Mouse (Mus musculus): ENCODE data around the gene Scp2. TPM values are rescaled to one million over a fixed set of nuclear protein-coding genes. Genes with fewer than 3 reads are reported as not detected.
"Not testable (repeated sequence)": the region's sequence is repeated elsewhere in the genome, so short reads cannot be mapped to it uniquely, and the experiment has no call there.

Gene Scp2
- 222 and 243 TPM in 2 replicates for polyA plus RNA-seq (2015; fragmentation: Nextera tagmentation; extraction: Ambion mirVana)

- no peak for ATAC-seq (ENCODE audit: low read depth)
- Histone ChIP-seq H3K4me1 (replicated peaks) (no peaks in the 10 kb centered on the region), H3K36me3 (no peaks in the 10 kb centered on the region), H3K27me3 (no peaks in the 10 kb centered on the region), H3K4me2 (no peak within 1 kb of the TSS), H3K9me3 (no peaks in the 10 kb centered on the region), H3K9ac (no peak within 1 kb of the TSS), H3K27ac (replicated peaks) (no peak within 1 kb of the TSS), H3K4me3 (no peak within 1 kb of the TSS)
- 90% methylated on average over 1 of the region's 1 CpGs for WGBS
Observed at GRCm38 (mm10) chr4:108144880-108145279, at the start of gene Scp2. Gene Scp2 (minus strand): TSS chr4:108144998.

- Histone ChIP-seq H3K9ac (no peak overlapping the region), H3K36me3 (no peaks in the 10 kb centered on the region), H3K27ac (replicated peaks) (no peak overlapping the region), H3K4me2 (no peak overlapping the region), H3K4me1 (replicated peaks) (no peaks in the 10 kb centered on the region), H3K27me3 (no peaks in the 10 kb centered on the region), H3K9me3 (no peaks in the 10 kb centered on the region), H3K4me3 (no peak overlapping the region)
- WGBS: 65% methylated on average over 2 of the region's 2 CpGs
- ATAC-seq (ENCODE audit: low read depth): no peak
Observed at GRCm38 (mm10) chr4:108192821-108193323, 48.1 kb upstream of the Scp2 start.

GRCm38 (mm10) chr4:108182278-108182677 lies 37.5 kb upstream of the Scp2 start:
- Histone ChIP-seq H3K9ac (no peak overlapping the region), H3K4me1 (replicated peaks) (no peaks in the 10 kb centered on the region), H3K4me2 (no peak overlapping the region), H3K27ac (replicated peaks) (no peak overlapping the region), H3K27me3 (no peaks in the 10 kb centered on the region), H3K9me3 (no peaks in the 10 kb centered on the region), H3K4me3 (no peak overlapping the region), H3K36me3 (no peaks in the 10 kb centered on the region)
- 50% methylated on average over 1 of the region's 1 CpGs for WGBS
- no peak for ATAC-seq (ENCODE audit: low read depth)

GRCm38 (mm10) chr4:108168056-108168455 lies 23.3 kb upstream of the Scp2 start:
- no peak overlapping the region for H3K4me3 ChIP-seq
- no peak overlapping the region for H3K27ac ChIP-seq (replicated peaks)
- H3K27me3 ChIP-seq: peaks cover 11% of the 10 kb centered on the region
- no peak overlapping the region for H3K9ac ChIP-seq
- H3K36me3 ChIP-seq: no peaks in the 10 kb centered on the region
- H3K4me1 ChIP-seq (replicated peaks): peaks cover 13% of the 10 kb centered on the region
- H3K4me2 ChIP-seq: no peak overlapping the region
- WGBS: 89% methylated on average over 6 of the region's 6 CpGs
- H3K9me3 ChIP-seq: no peaks in the 10 kb centered on the region
- no peak for ATAC-seq (ENCODE audit: low read depth)

GRCm38 (mm10) chr4:108166874-108167273 lies 22.1 kb upstream of the Scp2 start:
- Histone ChIP-seq H3K4me1 (replicated peaks) (peaks cover 13% of the 10 kb centered on the region), H3K27me3 (peaks cover 11% of the 10 kb centered on the region), H3K4me3 (no peak overlapping the region), H3K9ac (no peak overlapping the region), H3K4me2 (no peak overlapping the region), H3K27ac (replicated peaks) (no peak overlapping the region), H3K9me3 (no peaks in the 10 kb centered on the region), H3K36me3 (no peaks in the 10 kb centered on the region)
- 90% methylated on average over 4 of the region's 4 CpGs for WGBS
- ATAC-seq (ENCODE audit: low read depth): no peak

GRCm38 (mm10) chr4:108165152-108165895 lies 20.5 kb upstream of the Scp2 start, which contains the start of gene Echdc2:
Gene Echdc2 (plus strand): TSS chr4:108165437.
- H3K27me3 ChIP-seq: peaks cover 11% of the 10 kb centered on the region
- peak within 1 kb of the TSS; percentile 57 for H3K4me3 ChIP-seq
- 1% methylated on average over 43 of the region's 43 CpGs for WGBS
- H3K27ac ChIP-seq (replicated peaks): no peak within 1 kb of the TSS
- peak within 1 kb of the TSS; percentile 97 for H3K4me2 ChIP-seq
- peak; percentile 61; the same call in 1 of the 2 replicates for ATAC-seq (ENCODE audit: low read depth)
- no peaks in the 10 kb centered on the region for H3K36me3 ChIP-seq
- H3K9me3 ChIP-seq: no peaks in the 10 kb centered on the region
- H3K4me1 ChIP-seq (replicated peaks): peaks cover 13% of the 10 kb centered on the region
- H3K9ac ChIP-seq: peak within 1 kb of the TSS; percentile 78

GRCm38 (mm10) chr4:108163291-108163690 lies 18.5 kb upstream of the Scp2 start:
- 92% methylated on average over 3 of the region's 3 CpGs for WGBS
- H3K27me3 ChIP-seq: peaks cover 11% of the 10 kb centered on the region
- no peak for ATAC-seq (ENCODE audit: low read depth)
- no peak overlapping the region for H3K4me2 ChIP-seq
- H3K4me3 ChIP-seq: no peak overlapping the region
- no peaks in the 10 kb centered on the region for H3K9me3 ChIP-seq
- H3K27ac ChIP-seq (replicated peaks): no peak overlapping the region
- peaks cover 13% of the 10 kb centered on the region for H3K4me1 ChIP-seq (replicated peaks)
- H3K9ac ChIP-seq: no peak overlapping the region
- no peaks in the 10 kb centered on the region for H3K36me3 ChIP-seq

- Histone ChIP-seq H3K4me2 (no peak overlapping the region), H3K27ac (replicated peaks) (no peak overlapping the region), H3K4me3 (no peak overlapping the region), H3K27me3 (peaks cover 11% of the 10 kb centered on the region), H3K9ac (no peak overlapping the region), H3K9me3 (no peaks in the 10 kb centered on the region), H3K36me3 (no peaks in the 10 kb centered on the region), H3K4me1 (replicated peaks) (peaks cover 13% of the 10 kb centered on the region)
- no peak for ATAC-seq (ENCODE audit: low read depth)
- WGBS: 89% methylated on average over 8 of the region's 8 CpGs
Observed at GRCm38 (mm10) chr4:108161936-108162335, 17.1 kb upstream of the Scp2 start.

GRCm38 (mm10) chr4:108155141-108155540 lies 10.3 kb upstream of the Scp2 start:
- not testable (repeated sequence) for H3K4me3 ChIP-seq; H3K9ac ChIP-seq; H3K27me3 ChIP-seq; ATAC-seq (ENCODE audit: low read depth); H3K9me3 ChIP-seq; H3K36me3 ChIP-seq; H3K4me2 ChIP-seq; H3K27ac ChIP-seq (replicated peaks); H3K4me1 ChIP-seq (replicated peaks)
- 78% methylated on average over 1 of the region's 1 CpGs for WGBS

GRCm38 (mm10) chr4:108145554-108145953 lies 756 bp upstream of the Scp2 start:
- ATAC-seq (ENCODE audit: low read depth); H3K4me3 ChIP-seq; H3K9me3 ChIP-seq; H3K4me2 ChIP-seq; H3K27me3 ChIP-seq; H3K27ac ChIP-seq (replicated peaks); H3K36me3 ChIP-seq; H3K9ac ChIP-seq; H3K4me1 ChIP-seq (replicated peaks): not testable (repeated sequence)
- 49% methylated on average over 3 of the region's 3 CpGs for WGBS

GRCm38 (mm10) chr4:108143778-108144177 lies 1.0 kb downstream of the Scp2 start:
- no peak for ATAC-seq (ENCODE audit: low read depth)
- H3K36me3 ChIP-seq: no peaks in the 10 kb centered on the region
- H3K4me1 ChIP-seq (replicated peaks): no peaks in the 10 kb centered on the region
- H3K9ac ChIP-seq: no peak overlapping the region
- no peak overlapping the region for H3K4me3 ChIP-seq
- H3K27me3 ChIP-seq: no peaks in the 10 kb centered on the region
- H3K9me3 ChIP-seq: no peaks in the 10 kb centered on the region
- no peak overlapping the region for H3K4me2 ChIP-seq
- no peak overlapping the region for H3K27ac ChIP-seq (replicated peaks)

- not testable (repeated sequence) for H3K4me1 ChIP-seq (replicated peaks); H3K4me2 ChIP-seq; H3K27me3 ChIP-seq; H3K36me3 ChIP-seq; H3K9me3 ChIP-seq; H3K9ac ChIP-seq; H3K27ac ChIP-seq (replicated peaks); ATAC-seq (ENCODE audit: low read depth); H3K4me3 ChIP-seq
- 87% methylated on average over 2 of the region's 2 CpGs for WGBS
Observed at GRCm38 (mm10) chr4:108143178-108143577, 1.6 kb downstream of the Scp2 start.

- H3K9me3 ChIP-seq: no peaks in the 10 kb centered on the region
- no peak for ATAC-seq (ENCODE audit: low read depth)
- H3K27ac ChIP-seq (replicated peaks): no peak overlapping the region
- H3K4me1 ChIP-seq (replicated peaks): no peaks in the 10 kb centered on the region
- no peak overlapping the region for H3K4me2 ChIP-seq
- H3K9ac ChIP-seq: no peak overlapping the region
- no peaks in the 10 kb centered on the region for H3K27me3 ChIP-seq
- H3K4me3 ChIP-seq: no peak overlapping the region
- H3K36me3 ChIP-seq: no peaks in the 10 kb centered on the region
- WGBS: 90% methylated on average over 5 of the region's 5 CpGs
Observed at GRCm38 (mm10) chr4:108136938-108137337, 7.9 kb downstream of the Scp2 start.

Data from neural tube, embryonic 13.5 days (tissue).